Mouse (Mus musculus): ENCODE measurements around the gene Glycam1. TPM values are rescaled to one million over a fixed set of nuclear protein-coding genes. Genes with fewer than 3 reads are reported as not detected.

The Glycam1 gene
- polyA plus RNA-seq, 1 experiment from 2014 or later, result not detected

DNA sequence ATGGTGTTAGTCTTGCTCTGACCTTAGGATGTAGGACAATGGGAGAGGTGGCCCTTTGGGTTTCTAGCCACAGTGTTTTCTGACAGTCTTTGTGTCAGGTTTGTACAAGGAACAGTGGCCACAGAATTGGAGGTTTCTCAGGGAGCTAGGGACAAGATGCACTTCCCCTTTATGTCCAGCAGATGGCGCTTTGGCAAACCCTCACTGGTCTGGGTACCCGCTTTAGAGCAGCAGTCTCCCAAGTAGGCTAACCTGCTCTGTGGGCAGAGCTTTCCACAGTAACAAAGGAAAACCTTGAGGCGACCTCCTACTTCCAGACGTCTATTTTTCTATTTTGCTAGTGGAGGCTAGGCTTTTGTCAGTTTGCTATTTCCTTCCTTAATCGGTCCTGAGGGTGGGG is 34.5 kb downstream of the Glycam1 start:
- no peaks in the 10 kb centered on the region for H3K4me1 ChIP-seq (ENCODE audit: control insufficient read depth, insufficient read depth, low read length)

DNA sequence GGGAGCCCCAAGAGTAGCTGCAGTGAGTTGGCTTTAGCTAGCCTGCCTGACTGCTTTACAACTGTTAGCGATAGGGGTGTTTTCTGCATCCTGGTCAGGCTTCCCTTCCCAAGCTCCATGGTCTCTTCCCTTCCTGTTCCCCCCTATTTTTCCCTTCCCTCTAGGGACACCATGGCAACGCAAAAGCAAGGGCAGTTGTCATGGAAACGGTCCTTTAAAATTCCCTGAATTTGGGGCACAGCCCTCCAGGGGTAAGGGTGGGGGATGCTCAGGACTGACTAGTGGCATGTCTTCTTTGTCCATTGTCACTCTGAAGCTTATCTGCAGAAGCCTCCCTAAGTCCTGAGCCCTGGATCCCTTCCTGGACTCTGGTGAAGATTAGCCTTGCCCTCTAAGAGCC is 41.7 kb downstream of the Glycam1 start:
- Histone ChIP-seq H3K4me3 (replicated peaks; ENCODE audit: low read length) (no peak overlapping the region), H3K27me3 (ENCODE audit: control insufficient read depth, insufficient read depth, low read length) (no peaks in the 10 kb centered on the region), H3K27ac (ENCODE audit: low read length) (no peak overlapping the region), H3K4me2 (ENCODE audit: low read depth, low read length) (no peak overlapping the region), H3K9me3 (replicated peaks; ENCODE audit: control insufficient read depth, low read length) (no peaks in the 10 kb centered on the region), H3K36me3 (ENCODE audit: control insufficient read depth, insufficient read depth, low read length) (peaks cover 3% of the 10 kb centered on the region; the same call in 1 of the 2 replicates), H3K9ac (ENCODE audit: low read length) (no peak overlapping the region), H3K4me1 (ENCODE audit: control insufficient read depth, insufficient read depth, low read length) (peaks cover 10% of the 10 kb centered on the region; the same call in 1 of the 2 replicates)
- ATAC-seq (ENCODE audit: insufficient read depth, low FRiP score), result no peak
- WGBS, result 61% methylated on average over 3 of the region's 3 CpGs

More for the DNA sequence above, 34.5 kb downstream of the Glycam1 start:
- Histone ChIP-seq H3K27me3 (ENCODE audit: control insufficient read depth, insufficient read depth, low read length) (no peaks in the 10 kb centered on the region), H3K9ac (ENCODE audit: low read length) (no peak overlapping the region), H3K27ac (ENCODE audit: low read length) (no peak overlapping the region), H3K4me3 (replicated peaks; ENCODE audit: low read length) (no peak overlapping the region), H3K9me3 (replicated peaks; ENCODE audit: control insufficient read depth, low read length) (no peaks in the 10 kb centered on the region), H3K36me3 (ENCODE audit: control insufficient read depth, insufficient read depth, low read length) (no peaks in the 10 kb centered on the region), H3K4me2 (ENCODE audit: low read depth, low read length) (no peak overlapping the region)
- 11% methylated on average over 5 of the region's 5 CpGs for WGBS
- ATAC-seq (ENCODE audit: insufficient read depth, low FRiP score), result peak; percentile 61; the same call in 1 of the 2 replicates

DNA sequence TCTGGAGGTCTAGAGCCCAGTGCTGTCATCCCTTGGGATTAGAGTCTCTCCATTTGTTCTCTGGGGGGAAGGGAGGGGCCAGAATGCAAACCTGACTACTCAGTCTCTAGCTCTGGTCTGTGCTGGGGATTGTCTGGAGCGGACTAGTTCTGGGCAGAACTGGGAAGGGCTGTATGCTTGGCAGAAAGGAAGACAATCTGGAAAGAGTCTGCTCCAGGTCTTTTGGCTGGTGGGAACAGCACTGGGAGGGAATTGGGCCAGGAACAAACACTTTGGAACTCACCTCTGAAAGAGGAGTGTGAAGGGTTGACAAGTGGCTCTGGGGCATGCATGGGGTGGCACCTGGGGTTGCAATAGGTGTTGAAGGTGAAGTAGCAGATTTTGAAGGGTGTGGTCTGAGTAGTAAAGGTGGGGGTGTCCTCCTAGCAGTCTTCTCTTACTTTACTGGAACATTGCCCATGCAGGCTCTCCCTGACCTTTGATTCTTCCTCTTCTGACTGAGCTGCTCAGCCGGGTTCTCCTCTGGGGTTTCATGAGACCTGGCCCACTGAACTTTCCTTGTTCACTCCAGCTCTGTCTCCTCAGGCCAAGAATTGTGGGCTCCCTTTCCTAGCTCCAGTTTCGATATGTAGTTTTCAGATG is 42.3 kb downstream of the Glycam1 start:
- no peak overlapping the region for H3K4me3 ChIP-seq (replicated peaks; ENCODE audit: low read length)
- H3K27ac ChIP-seq (ENCODE audit: low read length), result no peak overlapping the region
- 56% methylated on average over 3 of the region's 3 CpGs for WGBS

DNA sequence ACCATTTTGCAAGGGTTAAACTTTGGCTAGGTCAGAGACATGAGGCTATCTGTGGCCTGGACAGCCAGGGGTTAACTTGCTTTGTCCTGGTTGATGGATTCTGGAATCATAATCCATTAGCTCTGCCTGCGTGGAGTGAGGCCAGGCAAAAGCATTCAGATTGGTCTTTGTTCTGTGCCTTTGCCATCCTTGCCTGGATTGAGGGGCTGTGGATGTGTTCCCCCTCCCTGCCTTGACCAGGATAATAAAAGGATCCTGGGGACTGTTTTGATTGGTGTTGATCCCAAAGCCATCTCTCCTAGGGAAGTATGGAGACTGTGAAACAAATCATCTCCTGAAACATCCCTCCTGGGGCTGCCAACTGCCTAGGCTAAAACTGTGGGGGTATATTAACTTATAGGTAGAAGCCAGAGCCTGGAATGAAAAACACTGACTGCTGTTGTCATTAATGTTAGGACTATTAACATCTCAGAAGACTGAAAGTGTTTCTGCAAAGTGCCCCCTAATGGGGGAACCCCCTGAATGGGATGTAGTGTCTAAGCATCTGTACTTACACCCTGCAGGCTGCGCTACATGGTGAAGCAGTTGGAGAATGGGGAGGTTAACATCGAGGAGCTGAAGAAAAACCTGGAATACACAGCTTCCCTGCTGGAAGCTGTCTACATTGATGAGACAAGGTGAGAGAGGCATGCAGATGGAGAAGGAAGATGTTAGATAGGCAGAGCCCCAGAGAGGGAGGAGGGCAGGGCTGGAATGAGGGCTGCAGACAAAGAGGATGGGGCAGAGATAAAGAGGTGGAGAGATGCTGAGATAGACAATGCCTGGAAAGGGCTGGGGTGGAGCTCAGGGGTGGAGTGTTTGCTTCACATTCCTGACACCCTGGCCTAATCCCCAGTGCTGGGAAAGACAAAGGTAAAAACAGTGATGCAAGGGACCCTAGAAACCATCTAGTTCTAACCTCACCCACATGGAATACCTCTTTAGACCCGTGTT is 45.2 kb downstream of the Glycam1 start:
- 34% methylated on average over 4 of the region's 4 CpGs for WGBS
- ATAC-seq (ENCODE audit: insufficient read depth, low FRiP score), result no peak
- no peak overlapping the region for H3K4me3 ChIP-seq (replicated peaks; ENCODE audit: low read length)
- no peaks in the 10 kb centered on the region for H3K9me3 ChIP-seq (replicated peaks; ENCODE audit: control insufficient read depth, low read length)
- peaks cover 14% of the 10 kb centered on the region for H3K4me1 ChIP-seq (ENCODE audit: control insufficient read depth, insufficient read depth, low read length)
- no peak overlapping the region for H3K27ac ChIP-seq (ENCODE audit: low read length)
- no peaks in the 10 kb centered on the region for H3K27me3 ChIP-seq (ENCODE audit: control insufficient read depth, insufficient read depth, low read length)
- H3K36me3 ChIP-seq (ENCODE audit: control insufficient read depth, insufficient read depth, low read length), result peaks cover 3% of the 10 kb centered on the region; the same call in 1 of the 2 replicates
- H3K4me2 ChIP-seq (ENCODE audit: low read depth, low read length), result no peak overlapping the region
- H3K9ac ChIP-seq (ENCODE audit: low read length), result no peak overlapping the region

More for the DNA sequence above, 42.3 kb downstream of the Glycam1 start:
- no peaks in the 10 kb centered on the region for H3K27me3 ChIP-seq (ENCODE audit: control insufficient read depth, insufficient read depth, low read length)
- ATAC-seq (ENCODE audit: insufficient read depth, low FRiP score), result no peak
- no peak overlapping the region for H3K9ac ChIP-seq (ENCODE audit: low read length)
- H3K4me1 ChIP-seq (ENCODE audit: control insufficient read depth, insufficient read depth, low read length), result peaks cover 10% of the 10 kb centered on the region; the same call in 1 of the 2 replicates
- peaks cover 3% of the 10 kb centered on the region; the same call in 1 of the 2 replicates for H3K36me3 ChIP-seq (ENCODE audit: control insufficient read depth, insufficient read depth, low read length)
- H3K4me2 ChIP-seq (ENCODE audit: low read depth, low read length), result no peak overlapping the region
- no peaks in the 10 kb centered on the region for H3K9me3 ChIP-seq (replicated peaks; ENCODE audit: control insufficient read depth, low read length)

DNA sequence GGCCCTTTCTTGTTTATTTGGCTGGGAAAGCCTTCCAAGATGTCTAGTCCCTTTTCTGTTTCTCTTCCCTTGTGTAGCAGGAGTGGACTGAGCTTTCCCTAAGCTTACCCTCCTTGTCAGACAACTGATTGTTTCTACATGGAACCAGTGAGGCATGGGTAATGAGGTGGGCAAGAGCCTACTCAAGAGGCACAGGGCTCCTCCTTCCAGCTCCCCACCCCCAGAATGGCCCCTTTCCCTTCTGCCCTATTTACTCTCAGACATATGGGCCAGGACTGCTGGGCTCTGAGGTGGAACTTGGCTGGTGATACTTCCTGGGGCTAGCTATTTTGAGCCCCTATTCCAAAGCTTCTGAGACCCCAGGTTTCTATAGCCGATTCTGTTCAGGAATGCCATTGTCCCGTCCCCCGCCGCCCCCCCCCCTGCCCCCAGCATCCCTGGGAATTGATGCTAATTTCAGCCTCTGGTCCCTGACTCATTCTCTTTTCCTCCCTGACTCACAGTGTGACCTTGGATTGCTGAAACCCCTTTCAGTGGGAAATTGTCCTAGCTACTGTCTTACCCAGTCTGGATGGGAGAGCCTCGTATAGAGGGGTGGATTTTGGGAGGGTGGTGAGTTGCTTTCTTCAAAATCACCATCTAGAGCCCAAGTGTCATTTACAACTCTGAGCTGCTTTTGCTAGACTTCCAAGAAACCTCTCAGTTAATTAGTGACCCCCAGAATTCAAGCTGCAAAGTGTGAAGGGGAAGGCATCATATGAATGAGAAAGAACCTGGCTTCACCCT is 46.1 kb downstream of the Glycam1 start:
- Histone ChIP-seq H3K4me2 (ENCODE audit: low read depth, low read length) (no peak overlapping the region), H3K4me1 (ENCODE audit: control insufficient read depth, insufficient read depth, low read length) (peaks cover 18% of the 10 kb centered on the region), H3K36me3 (ENCODE audit: control insufficient read depth, insufficient read depth, low read length) (peaks cover 3% of the 10 kb centered on the region; the same call in 1 of the 2 replicates), H3K9ac (ENCODE audit: low read length) (no peak overlapping the region), H3K4me3 (replicated peaks; ENCODE audit: low read length) (no peak overlapping the region), H3K27ac (ENCODE audit: low read length) (no peak overlapping the region), H3K9me3 (replicated peaks; ENCODE audit: control insufficient read depth, low read length) (no peaks in the 10 kb centered on the region), H3K27me3 (ENCODE audit: control insufficient read depth, insufficient read depth, low read length) (no peaks in the 10 kb centered on the region)
- ATAC-seq (ENCODE audit: insufficient read depth, low FRiP score), result no peak
- WGBS, result 24% methylated on average over 5 of the region's 5 CpGs

DNA sequence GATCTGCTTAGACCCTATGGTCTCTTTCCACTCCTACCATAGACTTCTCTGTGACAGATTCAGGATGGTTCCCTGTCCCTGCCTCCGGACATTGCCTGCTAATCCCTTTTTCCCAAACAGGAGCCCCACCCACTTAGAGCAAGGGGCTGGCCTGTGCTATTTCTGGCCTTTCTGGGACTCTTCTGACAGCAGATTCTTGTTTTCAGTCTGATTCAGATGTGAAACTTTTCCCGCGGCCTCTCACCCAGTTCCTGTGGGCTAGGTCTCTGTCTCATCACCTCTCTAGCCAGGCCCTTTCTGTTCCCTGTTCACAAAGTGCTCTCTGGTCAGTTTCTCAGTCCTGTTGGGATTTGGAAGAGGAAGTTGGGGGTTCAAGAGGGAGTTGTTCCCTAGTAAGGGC is 50.0 kb downstream of the Glycam1 start:
- Histone ChIP-seq H3K9me3 (replicated peaks; ENCODE audit: control insufficient read depth, low read length) (no peaks in the 10 kb centered on the region), H3K9ac (ENCODE audit: low read length) (0 out of 2 replicates have a peak overlapping the region, but pooled peaks have one; percentile 16), H3K36me3 (ENCODE audit: control insufficient read depth, insufficient read depth, low read length) (no peaks in the 10 kb centered on the region), H3K4me3 (replicated peaks; ENCODE audit: low read length) (no peak overlapping the region), H3K27me3 (ENCODE audit: control insufficient read depth, insufficient read depth, low read length) (no peaks in the 10 kb centered on the region), H3K4me1 (ENCODE audit: control insufficient read depth, insufficient read depth, low read length) (peaks cover 26% of the 10 kb centered on the region), H3K27ac (ENCODE audit: low read length) (peak overlapping the region; percentile 57; the same call in 1 of the 2 replicates), H3K4me2 (ENCODE audit: low read depth, low read length) (peak overlapping the region; percentile 53; the same call in 1 of the 2 replicates)
- 36% methylated on average over 3 of the region's 3 CpGs for WGBS
- ATAC-seq (ENCODE audit: insufficient read depth, low FRiP score), result peak; percentile 37; the same call in 1 of the 2 replicates

DNA sequence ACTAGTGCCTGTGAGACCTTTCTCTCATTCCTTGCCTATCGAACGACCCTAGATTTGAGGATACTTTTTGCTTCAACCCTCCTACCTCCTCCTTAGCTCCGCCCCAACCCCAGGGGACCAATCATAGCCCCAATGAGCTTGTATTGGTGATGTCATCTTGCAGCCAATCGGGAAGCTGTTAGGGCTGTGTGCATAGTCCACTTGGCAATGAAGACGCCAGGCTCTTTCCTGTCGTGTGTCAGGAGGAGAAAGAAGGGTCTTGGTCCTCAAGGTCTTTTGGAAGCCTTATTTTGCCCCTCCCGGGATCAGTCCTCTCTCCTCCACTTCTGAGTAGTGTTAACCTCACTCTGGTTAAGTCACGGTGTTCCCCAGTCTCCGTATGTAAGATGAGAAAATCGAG is 50.8 kb downstream of the Glycam1 start:
- peak overlapping the region; percentile 46 for H3K9ac ChIP-seq (ENCODE audit: low read length)
- H3K4me3 ChIP-seq (replicated peaks; ENCODE audit: low read length), result peak overlapping the region; percentile 32
- H3K4me1 ChIP-seq (ENCODE audit: control insufficient read depth, insufficient read depth, low read length), result peaks cover 25% of the 10 kb centered on the region
- 3% methylated on average over 10 of the region's 10 CpGs for WGBS
- H3K27ac ChIP-seq (ENCODE audit: low read length), result peak overlapping the region; percentile 48; the same call in 1 of the 2 replicates
- ATAC-seq (ENCODE audit: insufficient read depth, low FRiP score), result peak; percentile 94
- peak overlapping the region; percentile 53 for H3K4me2 ChIP-seq (ENCODE audit: low read depth, low read length)
- no peaks in the 10 kb centered on the region for H3K36me3 ChIP-seq (ENCODE audit: control insufficient read depth, insufficient read depth, low read length)
- H3K27me3 ChIP-seq (ENCODE audit: control insufficient read depth, insufficient read depth, low read length), result no peaks in the 10 kb centered on the region
- H3K9me3 ChIP-seq (replicated peaks; ENCODE audit: control insufficient read depth, low read length), result no peaks in the 10 kb centered on the region

DNA sequence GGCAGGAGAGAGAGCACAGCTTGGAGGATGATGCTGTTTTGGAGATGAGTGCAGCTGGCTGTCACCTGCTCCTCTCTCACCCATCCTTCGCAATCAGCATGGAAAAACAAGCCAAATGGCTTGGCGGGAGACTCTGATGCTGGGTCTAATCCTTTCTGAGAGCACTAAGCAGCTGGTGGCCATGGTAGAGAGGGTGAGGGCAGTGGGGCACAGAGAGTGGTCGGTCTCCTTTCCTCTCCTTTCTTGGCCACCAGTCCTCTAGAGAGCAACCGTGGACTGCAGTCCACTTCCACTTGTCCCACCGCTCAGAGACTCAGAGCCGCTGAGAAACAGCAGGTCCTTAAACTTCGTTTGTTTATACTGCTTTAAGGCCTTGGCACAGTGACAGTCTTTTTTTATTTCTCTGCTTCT is 51.3 kb downstream of the Glycam1 start:
- ATAC-seq (ENCODE audit: insufficient read depth, low FRiP score), result peak; percentile 68
- H3K9ac ChIP-seq (ENCODE audit: low read length), result peak overlapping the region; percentile 50
- H3K27me3 ChIP-seq (ENCODE audit: control insufficient read depth, insufficient read depth, low read length), result no peaks in the 10 kb centered on the region
- WGBS, result 6% methylated on average over 7 of the region's 7 CpGs
- H3K9me3 ChIP-seq (replicated peaks; ENCODE audit: control insufficient read depth, low read length), result no peaks in the 10 kb centered on the region
- H3K36me3 ChIP-seq (ENCODE audit: control insufficient read depth, insufficient read depth, low read length), result no peaks in the 10 kb centered on the region
- peak overlapping the region; percentile 60; the same call in 1 of the 2 replicates for H3K27ac ChIP-seq (ENCODE audit: low read length)
- peaks cover 20% of the 10 kb centered on the region for H3K4me1 ChIP-seq (ENCODE audit: control insufficient read depth, insufficient read depth, low read length)
- H3K4me2 ChIP-seq (ENCODE audit: low read depth, low read length), result peak overlapping the region; percentile 53
- H3K4me3 ChIP-seq (replicated peaks; ENCODE audit: low read length), result peak overlapping the region; percentile 32

All from stomach, embryonic 16.5 days (tissue).